Mouse (Mus musculus) fibroblast of lung, adult 2 months (primary cell): Measurements from ENCODE around the gene Pmepa1.
A peak's percentile ranks its signal among the peaks of the same experiment; 100 is the strongest.

Experiments
- DNase-seq: peaks from one replicate; pipeline ENCODE4 v3.0.0-alpha.2; 2011; ENCODE audit warnings: low read depth

Pmepa1 gene

DNA sequence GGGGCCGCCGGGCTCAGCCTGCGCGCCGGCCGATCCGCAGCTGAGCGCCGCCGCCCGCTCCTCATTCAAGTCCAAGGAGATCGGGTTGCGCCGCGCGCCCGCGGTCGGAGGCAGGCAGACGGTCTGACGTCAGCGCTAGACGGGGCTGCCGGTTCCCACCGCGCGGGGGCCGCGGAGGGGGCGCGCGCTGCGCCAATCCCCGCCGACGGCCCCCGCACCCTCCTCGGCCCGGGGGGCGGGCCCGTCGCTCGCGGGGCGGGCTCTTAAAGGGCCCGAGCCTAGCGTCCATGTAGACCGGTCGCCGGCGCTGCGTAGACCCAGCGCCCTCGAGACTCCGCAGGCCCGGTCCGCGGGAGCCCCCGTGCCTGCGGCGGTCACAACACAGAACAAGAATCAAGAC, at the start of gene Pmepa1:
Gene Pmepa1, minus strand, starts transcription at position 125 of the 400 bp plus-strand sequence.
- peak; percentile 72 for DNase-seq

DNA sequence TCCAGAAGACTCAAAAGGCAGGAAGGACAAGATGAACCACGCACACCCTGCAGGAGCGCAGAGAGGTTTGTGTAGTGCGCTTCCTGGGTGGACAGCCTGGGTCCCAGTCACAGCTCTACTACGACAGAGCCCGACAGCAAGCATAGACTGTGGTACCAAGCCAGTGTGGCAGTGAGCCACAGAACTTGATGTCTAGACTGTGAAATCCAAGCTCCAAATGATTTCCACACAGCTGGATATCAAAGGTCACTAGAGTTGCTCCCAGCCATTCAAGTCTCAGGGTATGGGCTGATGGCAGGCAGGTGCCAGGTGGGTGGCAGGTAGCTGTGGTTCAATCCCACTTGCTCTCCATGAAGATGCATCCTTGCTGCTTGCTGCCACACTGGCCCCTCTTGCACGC, 45.4 kb upstream of the Pmepa1 start:
- DNase-seq, result no peak

DNA sequence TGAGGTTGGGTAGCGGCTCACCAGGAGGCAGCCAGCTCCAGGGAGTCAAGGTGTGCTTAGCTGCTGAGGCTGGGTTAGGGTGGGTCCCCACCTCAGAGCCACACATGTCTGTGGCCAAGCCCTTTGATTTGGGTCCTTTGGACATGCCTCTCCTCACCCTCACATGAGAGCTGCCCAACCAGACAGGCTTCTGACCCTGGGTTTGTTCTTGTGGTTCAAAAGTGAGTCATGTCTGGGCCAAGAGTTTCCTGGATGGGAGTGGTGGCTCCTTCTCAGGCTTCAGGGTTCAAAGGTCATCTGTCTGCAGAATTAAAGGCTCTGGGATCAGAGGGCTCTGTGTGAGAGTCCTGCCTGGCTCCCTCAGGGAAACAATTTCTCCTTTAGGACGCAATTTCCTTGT, 44.9 kb upstream of the Pmepa1 start:
- no peak for DNase-seq

DNA sequence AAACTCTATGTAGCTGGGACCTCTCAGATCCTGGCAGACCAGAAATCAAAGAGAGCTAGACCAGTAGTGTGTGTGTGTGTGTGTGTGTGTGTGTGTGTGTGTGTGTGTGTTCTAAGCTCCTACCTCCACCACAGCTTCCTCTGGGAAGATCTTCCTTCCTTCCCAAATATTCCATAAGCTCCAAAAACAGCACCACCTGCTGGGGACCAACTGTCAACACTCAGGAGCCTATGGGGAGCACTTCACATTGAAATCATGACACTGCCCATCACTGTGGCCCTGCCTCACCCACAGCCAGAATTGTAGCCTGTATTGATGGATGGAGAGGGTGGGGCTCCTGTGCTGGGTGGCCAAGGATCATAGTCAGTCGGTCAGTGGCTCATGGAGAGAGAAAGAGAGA, 38.0 kb upstream of the Pmepa1 start:
- no peak for DNase-seq

DNA sequence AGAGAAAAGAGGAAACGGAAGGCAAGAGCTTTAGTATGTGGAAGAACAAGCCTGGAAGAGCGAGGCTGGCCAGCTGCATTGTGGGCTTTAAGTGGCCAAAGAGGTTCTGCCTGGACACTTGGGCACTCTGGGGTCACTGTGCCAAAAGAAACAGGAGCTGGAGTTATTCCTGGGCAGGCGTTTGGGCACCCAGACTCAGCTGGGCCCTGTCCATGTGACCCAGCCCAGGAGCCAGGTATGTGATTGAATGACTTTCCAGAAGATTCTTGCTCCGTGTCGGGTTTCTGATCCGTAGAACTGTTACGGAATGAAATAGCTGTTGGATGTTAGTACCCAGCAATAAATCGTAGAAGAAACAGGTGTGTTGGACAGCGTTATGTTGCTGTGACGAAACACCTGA, 32.2 kb upstream of the Pmepa1 start:
- DNase-seq, result no peak

DNA sequence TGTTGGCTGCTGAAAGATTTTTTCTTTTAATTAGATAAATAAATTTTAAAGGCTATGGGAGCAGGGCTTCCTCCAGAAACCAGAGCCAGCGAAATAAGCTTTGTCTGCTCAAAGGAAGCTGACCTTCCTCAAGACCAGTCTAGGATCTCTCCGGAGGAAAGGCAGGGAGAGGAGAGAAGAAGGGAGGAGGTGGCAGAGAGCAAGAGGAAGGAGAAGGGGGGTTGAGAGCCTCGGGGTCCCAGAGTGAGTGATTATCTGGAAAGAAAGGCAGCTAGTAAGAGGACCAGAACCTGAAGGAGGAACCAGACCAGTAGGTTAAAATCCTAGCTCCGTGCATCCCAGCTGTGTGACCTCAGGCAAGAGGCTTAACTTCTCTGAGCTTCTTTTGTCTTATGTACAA, 31.7 kb upstream of the Pmepa1 start:
- no peak for DNase-seq

DNA sequence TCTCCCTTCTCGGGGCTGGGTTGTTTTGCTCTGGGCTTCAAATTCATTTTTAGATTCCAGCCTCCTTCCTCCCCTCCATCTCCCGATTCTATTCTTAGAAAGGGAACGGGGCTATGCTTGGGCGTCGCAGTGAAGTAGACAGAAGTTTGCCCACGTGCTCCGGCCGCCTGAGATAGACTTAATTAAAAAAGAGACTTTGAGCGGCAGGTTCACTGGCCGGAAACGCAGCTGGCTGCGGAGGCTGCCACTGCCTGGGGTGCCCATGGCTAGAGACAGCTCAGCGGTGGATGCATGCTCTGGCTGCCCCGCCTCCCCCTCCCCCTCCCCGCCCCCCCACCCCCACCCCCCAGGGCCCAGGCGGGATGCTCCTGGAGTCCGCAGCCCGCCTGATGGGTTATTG, 31.2 kb upstream of the Pmepa1 start:
- peak; percentile 15 for DNase-seq

DNA sequence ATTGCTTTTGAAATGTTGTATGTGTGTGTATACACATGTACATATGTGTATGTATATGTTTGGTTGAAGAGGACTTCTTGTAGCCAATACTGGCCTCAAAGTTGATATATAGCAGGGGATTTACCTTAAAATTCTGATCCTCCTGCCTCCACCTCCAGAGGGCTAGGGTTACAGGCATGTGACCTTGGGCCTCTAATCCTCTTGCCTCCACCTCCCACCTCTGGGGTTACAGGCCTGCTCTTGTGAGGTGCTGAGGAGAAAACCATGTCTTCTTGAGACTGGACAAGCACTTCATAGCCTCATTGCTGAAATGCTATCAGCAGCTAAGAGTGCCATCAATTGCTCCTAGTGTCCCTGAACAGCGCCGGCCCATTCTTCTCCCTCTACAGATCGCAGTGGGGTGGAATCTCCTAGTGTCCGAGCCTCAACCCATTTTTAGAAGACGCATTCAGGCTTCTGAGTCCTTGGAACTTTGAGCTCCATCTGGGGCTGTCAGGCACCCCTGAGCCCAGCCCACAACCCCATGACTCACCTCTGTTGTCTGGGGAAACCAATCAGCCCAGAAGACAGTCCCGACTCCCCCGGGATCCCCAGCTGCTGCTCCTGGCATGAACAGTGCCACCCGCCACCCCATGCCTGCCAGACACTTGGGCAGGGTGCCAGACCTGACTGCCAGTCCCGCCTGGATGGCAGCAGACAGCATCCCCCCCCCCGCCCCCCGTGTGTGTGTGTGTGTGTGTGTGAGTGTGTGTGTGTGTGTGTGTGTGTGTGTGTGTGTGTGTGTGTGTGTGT, 30.6 kb upstream of the Pmepa1 start:
- DNase-seq, result peak; percentile 51

DNA sequence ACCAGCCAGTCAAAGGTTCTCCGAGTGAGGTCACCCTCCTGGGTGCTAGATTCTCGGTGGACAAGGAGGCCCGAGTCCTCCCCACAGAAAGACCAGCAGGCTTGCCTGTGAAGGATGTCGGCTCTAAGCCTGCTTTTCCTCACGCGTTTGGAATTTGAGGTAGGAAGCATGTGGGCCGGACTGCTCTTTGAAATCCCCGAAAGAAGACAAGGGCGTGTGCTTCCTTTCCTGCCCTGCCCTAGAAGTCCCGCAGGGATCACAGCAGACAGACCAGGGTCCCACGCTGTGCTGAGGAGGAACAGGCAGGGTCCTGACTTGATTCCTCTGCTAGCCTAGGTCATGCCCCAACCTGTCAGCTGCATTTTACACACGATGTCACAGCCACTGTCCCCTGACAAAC, 28.7 kb upstream of the Pmepa1 start:
- no peak for DNase-seq

DNA sequence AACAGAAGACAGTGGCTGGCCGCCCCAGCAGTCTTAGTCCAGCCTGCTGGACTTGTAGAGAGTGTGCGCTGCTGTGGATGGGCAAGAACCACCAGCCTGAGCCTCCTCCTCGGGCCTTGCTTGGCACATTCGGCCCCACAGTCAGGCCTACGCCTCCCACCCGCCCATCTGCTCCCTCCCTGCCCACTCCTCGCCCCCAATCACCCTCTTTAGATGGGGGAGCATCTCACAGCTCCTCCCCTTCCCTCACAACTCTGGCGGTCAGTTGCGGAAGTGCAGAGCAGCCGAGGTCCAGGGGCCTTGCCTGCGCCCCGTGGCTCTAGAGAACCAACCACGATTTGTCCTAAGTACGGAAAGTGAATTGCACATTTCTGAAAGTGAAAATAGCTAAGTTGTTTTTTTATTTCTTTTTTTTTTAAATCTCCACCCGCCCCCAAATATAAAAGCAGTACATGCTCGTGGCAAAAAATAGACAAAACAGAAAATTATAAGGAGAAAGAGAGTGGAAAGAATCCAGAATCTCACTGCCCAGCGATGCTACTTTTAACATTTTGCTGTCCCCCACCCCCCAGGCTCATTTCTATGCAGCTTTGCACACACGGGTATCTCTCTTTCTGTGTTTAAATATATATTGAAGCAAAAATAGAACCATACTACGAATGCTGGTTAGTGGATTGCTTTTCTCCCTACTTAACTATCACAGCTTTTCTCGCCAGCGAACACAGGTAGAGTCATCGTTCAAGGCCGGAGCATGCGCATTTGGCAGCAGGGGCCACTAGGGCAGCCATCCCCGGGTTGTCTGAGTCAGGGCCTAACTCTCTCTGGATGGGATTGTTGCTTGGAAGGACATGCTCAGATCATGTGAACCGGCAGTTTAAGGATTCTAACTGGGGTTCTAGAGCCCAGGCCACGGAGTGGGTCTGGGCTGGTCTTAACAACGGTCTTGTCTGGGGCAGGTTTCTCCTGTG, 24.6 kb upstream of the Pmepa1 start:
- DNase-seq, result no peak

DNA sequence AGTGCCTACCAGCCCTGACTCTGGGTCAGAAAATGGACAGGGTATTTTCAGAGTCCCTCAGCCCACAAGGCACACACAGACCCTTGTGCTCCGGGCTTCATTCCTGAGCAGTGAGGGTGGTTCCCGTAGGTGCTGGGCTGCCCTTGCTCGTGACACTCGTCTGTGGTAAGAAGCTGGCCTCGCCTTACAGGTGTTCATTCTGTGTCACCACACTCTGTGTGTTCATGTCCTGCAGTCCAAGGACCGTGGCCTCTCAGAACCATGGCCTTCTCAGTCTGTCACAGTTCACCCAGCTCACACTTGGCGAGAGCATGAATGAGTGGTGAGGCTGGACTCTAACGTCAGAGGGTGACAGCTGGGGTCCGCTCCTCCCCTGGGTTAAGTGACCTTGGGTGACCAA, 20.1 kb upstream of the Pmepa1 start:
- no peak for DNase-seq

DNA sequence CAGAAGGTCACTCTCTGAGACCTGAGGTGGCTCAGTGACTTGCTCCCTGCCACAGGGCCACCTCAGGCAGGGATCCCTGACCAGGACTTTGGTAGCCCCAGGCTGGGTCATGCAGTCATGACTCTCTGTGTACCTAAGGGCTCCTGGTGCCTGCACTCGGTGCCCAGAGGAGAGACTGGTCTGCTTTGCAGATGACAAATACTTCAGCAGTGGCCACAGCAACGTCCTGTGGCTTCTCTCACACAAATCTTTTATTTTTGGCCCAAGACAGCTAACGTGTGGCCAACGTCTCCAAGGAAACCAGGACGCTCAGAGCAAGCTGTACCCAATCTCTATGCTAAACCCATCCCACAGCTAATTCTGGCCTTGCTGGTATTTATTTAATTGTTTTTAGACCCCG, 16.7 kb upstream of the Pmepa1 start:
- no peak for DNase-seq

DNA sequence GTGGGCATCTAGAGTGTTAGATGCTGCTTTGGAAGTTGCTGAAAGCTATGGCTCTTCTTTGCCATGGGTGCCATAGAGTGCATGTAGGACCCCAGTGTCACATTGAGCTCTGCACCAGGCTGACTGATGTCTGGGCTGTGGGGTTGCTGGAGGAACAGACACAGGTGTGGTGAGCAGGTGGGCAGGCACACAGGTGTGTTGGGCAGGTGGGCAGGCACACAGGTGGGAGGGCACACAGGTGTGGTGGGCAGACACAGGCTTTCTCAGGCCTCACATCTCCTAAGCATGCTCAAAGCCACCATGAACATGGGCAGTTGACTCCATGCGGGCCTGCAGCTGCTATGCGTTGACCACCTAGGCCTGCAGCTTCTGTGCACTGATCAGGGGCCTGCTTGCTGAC, 16.2 kb upstream of the Pmepa1 start:
- no peak for DNase-seq

DNA sequence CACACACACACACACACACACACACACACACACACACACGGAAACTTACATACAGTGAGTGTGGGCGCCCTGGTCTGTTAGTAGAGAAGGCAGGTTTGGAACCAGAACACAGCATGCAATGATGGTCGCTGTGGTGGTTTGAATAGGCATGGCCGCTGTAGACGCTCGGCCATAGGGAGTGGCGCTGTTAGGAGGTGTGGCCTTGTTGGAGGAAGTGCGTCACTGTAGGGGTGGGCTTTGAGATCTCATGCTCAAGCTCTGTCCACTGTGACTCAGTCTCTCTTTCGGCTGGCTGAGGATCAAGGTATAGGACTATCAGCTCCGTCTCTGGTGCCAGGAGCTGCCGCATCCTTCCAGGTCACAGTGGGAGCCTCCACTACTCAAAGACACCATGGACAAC, 14.6 kb upstream of the Pmepa1 start:
- DNase-seq, result no peak

DNA sequence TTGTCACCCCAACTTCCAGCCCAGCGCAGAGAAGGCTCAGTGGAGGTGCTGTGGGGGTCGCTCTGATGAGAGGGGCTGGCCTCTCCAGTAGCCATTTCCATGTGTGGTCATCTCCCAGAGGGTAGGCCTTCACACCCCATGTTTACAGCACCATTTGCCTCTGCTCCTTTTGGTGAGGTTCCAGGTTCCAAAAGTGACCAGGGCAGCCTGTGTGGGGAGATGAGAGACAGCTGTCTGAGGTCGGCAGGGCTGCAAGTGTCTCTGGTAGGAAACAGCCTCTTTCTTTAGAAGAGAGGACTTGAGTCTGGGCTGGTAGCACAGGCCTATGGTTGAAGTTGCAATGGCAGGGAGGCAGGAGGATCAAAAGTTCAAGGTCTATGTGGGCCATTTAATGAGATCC, 13.6 kb upstream of the Pmepa1 start:
- no peak for DNase-seq

DNA sequence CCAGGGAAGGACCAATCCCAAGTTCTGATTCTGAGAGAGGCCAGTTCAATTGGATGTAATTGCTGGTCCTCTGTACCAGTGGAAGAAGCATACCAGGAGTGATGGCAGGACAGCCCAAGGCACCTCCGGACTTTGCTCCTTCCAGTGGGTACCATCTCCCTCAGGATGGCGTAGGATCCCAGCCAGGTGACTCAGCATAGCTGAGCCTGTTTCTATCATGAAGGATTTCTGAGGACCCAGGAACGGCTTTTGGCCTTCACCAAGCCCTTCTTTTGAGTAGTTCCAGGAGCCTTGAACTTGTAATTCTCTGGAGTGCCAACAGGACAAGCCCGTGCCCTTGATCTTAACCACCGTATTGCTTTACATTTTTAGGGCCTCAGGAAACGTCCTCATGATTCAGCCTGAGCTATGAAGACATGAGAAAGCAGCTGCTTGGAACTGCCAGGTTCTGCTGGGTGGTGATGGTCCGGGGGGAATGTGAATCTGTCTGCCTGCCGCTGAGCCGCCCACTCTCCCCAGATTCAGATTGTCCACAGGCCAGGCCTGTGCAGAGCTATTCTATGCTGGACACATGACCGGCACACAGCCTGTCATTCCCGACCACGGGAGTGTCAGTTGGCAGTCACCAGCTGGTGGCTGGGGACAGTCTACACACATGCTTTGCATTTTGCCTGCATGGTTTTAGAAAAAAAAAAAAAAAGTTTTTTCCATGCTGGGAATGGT, 9.6 kb upstream of the Pmepa1 start:
- DNase-seq, result no peak

DNA sequence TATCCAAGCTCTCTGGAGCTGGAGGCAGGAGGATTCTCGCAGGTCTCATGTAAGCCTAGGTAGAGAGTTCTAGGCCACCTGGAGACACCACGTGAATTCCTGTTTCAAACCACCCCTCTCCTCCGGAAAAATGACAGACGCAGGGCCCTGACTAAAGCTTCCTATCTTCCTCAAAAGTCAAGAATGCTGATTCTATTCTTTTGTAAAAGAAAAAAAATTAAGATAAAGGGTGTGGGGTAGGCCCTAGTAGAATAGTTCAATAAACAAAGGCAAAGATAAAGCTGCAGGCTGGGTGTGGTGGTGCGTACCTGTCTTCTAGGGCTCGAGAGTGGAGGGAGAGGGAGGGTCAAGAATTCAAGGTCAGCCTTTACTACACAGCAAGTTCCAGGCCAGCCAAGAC, 8.4 kb upstream of the Pmepa1 start:
- no peak for DNase-seq

DNA sequence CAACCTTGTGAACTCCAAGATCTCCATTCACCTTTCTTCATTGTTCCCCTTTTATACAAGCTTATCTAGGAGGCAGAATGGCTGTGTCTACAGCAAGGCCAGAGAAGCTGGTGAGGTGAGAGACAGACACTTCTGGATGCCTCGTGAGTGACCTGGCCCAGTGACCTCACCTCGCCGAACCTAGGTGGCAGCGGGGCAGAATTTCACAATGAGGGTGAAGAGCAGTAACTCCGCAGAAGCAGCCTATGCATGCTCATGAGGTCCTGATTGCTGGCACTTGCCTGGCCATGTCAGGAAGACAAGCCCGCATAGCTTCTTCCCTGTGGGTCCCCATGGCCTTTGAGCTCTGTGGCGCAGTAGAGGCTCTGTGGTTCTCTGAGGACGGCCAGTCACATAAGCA, 5.9 kb upstream of the Pmepa1 start:
- DNase-seq, result no peak

DNA sequence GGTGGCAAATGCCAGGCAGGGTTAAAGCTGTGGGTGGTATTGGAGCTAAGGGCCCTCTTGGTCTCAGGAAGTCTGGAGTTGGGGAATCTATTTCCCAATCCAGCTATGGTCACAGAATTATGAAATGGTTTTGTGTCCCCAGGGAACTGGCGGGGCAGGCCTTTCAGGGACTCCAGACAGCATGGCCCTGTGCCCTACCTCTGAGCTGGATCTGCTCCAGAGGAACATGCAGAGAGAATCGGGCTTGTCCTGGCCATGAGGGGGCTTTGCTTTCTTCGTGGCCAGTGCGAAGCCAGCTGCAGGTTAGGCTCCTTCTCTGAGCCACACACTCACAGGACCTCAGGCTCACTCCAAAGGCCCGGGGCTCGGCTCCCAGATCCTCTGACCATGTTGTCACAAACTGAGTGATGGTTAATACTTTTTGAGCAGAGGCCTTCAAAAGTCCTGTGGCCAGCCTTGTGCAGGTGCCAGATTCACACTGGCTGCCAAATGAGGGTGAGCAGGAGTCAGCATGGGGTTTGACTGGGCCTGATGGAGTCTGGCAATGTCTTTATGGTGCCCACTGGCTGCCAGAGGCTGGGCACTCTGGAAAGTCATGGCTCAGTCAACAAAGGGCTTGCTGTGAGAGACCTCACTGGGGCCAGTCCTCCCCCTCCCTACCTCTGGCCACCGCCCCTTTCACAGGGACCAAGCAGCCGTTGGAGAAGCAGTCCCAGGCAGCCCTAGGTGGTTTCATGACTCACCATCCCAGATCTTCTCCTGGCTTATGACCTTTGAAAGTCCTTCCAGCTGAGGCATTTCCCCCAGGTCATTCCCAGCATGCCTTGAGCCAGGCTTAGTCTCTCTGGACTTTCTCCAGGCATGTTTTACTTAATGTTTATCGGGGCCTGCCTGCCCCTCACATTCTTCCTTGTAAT, 4.9 kb upstream of the Pmepa1 start:
- DNase-seq, result peak; percentile 96

DNA sequence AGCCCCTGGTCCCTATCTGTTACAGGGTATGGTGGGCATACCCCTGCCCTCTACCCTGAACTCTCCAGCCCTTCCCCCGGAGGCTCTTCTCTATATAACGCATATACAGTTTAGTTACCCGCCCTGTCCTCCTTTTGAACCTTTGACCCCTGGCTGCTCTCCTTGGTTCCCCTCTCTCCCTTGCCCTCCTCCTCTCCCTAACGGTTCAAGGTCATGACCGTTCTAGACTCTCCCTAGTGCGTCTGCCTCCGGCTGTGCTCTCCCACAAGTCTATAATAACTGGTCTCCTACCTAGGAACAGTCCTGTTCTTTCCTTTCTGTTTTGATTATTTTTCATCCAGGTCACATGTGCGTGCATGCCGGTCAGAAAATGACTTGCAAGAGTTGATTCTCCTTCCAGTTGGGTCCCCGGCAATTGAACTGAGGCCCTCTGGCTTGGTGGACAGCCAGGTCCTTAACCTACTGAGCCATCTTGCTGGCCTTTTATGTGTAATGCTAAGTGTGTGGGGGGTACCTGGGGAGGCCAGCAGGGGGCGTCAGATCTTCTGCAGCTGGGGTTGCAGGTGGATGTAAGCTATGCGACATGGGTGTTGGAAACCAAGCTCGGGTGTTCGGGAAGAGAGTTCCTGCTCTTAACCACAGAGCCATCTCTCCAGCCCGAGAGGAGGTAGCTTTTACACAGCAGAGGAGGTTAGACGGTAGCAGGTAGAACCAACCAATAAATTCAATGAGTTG, 2.7 kb upstream of the Pmepa1 start:
- no peak for DNase-seq

DNA sequence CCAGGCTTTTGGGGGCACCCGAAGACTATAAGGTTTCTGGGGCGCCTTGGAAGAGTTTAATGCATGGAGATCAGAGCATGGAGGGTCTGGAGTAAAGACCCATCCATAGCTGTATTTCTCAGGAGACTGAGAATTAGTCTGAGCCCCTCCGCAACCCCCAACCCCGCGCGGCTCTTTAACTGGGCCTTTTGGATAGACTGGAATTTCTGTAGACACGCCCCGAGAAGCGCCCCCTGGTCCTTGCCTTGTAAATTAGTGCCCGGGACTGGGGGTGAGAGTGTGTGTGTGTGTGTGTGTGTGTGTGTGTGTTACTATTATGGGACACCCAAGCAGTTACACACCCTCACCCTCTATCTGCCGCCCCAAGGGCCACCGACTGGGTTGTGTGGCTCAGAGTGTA, 526 bp upstream of the Pmepa1 start:
- DNase-seq, result no peak
